Mouse (Mus musculus) cerebellum, adult 11-12 months (tissue): ENCODE measurements around the gene Myl7.
A peak's percentile ranks its signal among the peaks of the same experiment; 100 is the strongest.
"Not testable (repeated sequence)": the region's sequence is repeated elsewhere in the genome, so short reads cannot be mapped to it uniquely, and the experiment has no call there.

Experiments
- DNase-seq: peaks from one replicate; pipeline ENCODE4 v3.0.0; 2022

Myl7 gene

GRCm38 (mm10) chr11:5898531-5898930 is at the start of gene Myl7:
TSS of gene Myl7 (minus strand) at chr11:5898782.
- no peak for DNase-seq

- no peak for DNase-seq
Observed at GRCm38 (mm10) chr11:5947796-5948195, 49.2 kb upstream of the Myl7 start.

- no peak for DNase-seq
Observed at GRCm38 (mm10) chr11:5945096-5945495, 46.5 kb upstream of the Myl7 start.

GRCm38 (mm10) chr11:5942966-5943365 is 44.4 kb upstream of the Myl7 start:
- DNase-seq, result no peak

GRCm38 (mm10) chr11:5934531-5934930 is 35.9 kb upstream of the Myl7 start:
- DNase-seq, result not testable (repeated sequence)

- DNase-seq, result not testable (repeated sequence)
Observed at GRCm38 (mm10) chr11:5931947-5932346, 33.4 kb upstream of the Myl7 start.

GRCm38 (mm10) chr11:5930578-5930977 is 32.0 kb upstream of the Myl7 start:
- no peak for DNase-seq

- no peak for DNase-seq
Observed at GRCm38 (mm10) chr11:5926696-5927220, 28.2 kb upstream of the Myl7 start.

- no peak for DNase-seq
Observed at GRCm38 (mm10) chr11:5924699-5925098, 26.1 kb upstream of the Myl7 start.

GRCm38 (mm10) chr11:5920323-5920960 is 21.9 kb upstream of the Myl7 start:
- no peak for DNase-seq

GRCm38 (mm10) chr11:5919606-5920005 is 21.0 kb upstream of the Myl7 start:
- no peak for DNase-seq

- no peak for DNase-seq
Observed at GRCm38 (mm10) chr11:5918111-5918510, 19.5 kb upstream of the Myl7 start.

GRCm38 (mm10) chr11:5916178-5916548 is 17.6 kb upstream of the Myl7 start:
- DNase-seq, result peak; percentile 67

GRCm38 (mm10) chr11:5915429-5916177 is 17.0 kb upstream of the Myl7 start:
- DNase-seq, result no peak

GRCm38 (mm10) chr11:5914940-5915339 is 16.4 kb upstream of the Myl7 start:
- DNase-seq, result no peak

GRCm38 (mm10) chr11:5913936-5914335 is 15.4 kb upstream of the Myl7 start:
- DNase-seq, result no peak

- DNase-seq, result no peak
Observed at GRCm38 (mm10) chr11:5913256-5913655, 14.7 kb upstream of the Myl7 start.

GRCm38 (mm10) chr11:5912635-5913034 is 14.1 kb upstream of the Myl7 start:
- peak; percentile 78 for DNase-seq

GRCm38 (mm10) chr11:5908642-5909041 is 10.1 kb upstream of the Myl7 start:
- no peak for DNase-seq

GRCm38 (mm10) chr11:5907096-5907495 is 8.5 kb upstream of the Myl7 start:
- no peak for DNase-seq

GRCm38 (mm10) chr11:5905778-5906518 is 7.4 kb upstream of the Myl7 start:
- no peak for DNase-seq

- DNase-seq, result no peak
Observed at GRCm38 (mm10) chr11:5904871-5905270, 6.3 kb upstream of the Myl7 start.

GRCm38 (mm10) chr11:5904357-5904756 is 5.8 kb upstream of the Myl7 start:
- DNase-seq, result no peak

- no peak for DNase-seq
Observed at GRCm38 (mm10) chr11:5903844-5904243, 5.3 kb upstream of the Myl7 start.
